Mouse (Mus musculus) liver, adult 2 months (tissue): Measurements from ENCODE around the gene Sox13.
A peak's percentile ranks its signal among the peaks of the same experiment; 100 is the strongest.

ENCODE experiments used
- CTCF ChIP-seq: fragments of 200-500 bp; IDR thresholded peaks from 2 replicates; pipeline ENCODE4 v1.5.1; 2011; ENCODE audit warnings: low read depth, low read length, control low read depth
- POLR2A ChIP-seq: fragments of 200-500 bp; IDR thresholded peaks from 2 replicates; pipeline ENCODE4 v1.6.1; 2011; ENCODE audit warnings: low read length, control low read depth; ENCODE audit not compliant: insufficient read depth; ENCODE audit errors: extremely low read depth

- TF ChIP-seq POLR2A: peak; percentile 70
- TF ChIP-seq CTCF: no peak
Measured at GRCm38 (mm10) chr1:133423543-133424480, at the start of gene Sox13.
